23 mouse cellular contexts compared by ENCODE assay signal in the genomic region with DNA sequence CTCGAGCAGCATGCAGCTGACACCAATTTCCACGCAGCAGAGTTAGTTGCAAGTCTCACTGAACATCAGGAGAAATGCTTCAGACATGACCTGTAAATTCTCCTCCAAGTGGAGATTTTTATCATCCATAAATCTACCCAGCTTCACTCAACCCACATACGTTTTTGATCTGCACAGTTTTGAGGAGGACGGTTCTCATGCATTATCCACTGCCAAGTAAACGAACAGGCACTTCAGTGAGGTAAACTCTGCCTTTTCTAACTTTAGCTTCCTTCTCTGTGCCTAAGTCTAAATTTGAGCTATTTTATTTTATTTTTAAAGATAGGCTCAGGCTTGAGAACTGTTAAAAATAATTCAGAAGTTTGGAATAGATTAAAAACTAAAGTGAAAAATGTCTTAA.
A peak's percentile ranks its signal among the peaks of the same experiment; 100 is the strongest.
DNase-seq lines count a peak whose midpoint lies in the region; ATAC-seq and TF ChIP-seq lines count a peak whose summit lies in the region.
"Had no signal": no experiment of that assay in that cellular context is flagged by ENCODE, and none has a peak within 500 bp of the region (broad histone marks: within the 10 kb centered on the region; RNA-seq: fewer than 3 reads in every experiment).

No protein-coding gene starts in this region.

- DNase-seq in embryonic facial prominence, embryonic 11.5 days (ENCODE audit: low spot score) = peak; percentile 50
- DNase-seq in embryonic facial prominence, embryonic 10.5 days (ENCODE audit: low spot score) = no peak
- no peak for DNase-seq in gastrocnemius, adult 2 months
- no peak for DNase-seq in gastrocnemius, postnatal 25 days
- DNase-seq in brain, adult 2 months (ENCODE audit: low read depth, low spot score) = peak; percentile 69
- peak; percentile 73 for DNase-seq in telencephalon, adult 2 months (ENCODE audit: low read depth, low spot score)
- DNase-seq in liver, postnatal 0 days = no peak
- DNase-seq: adrenal gland, postnatal 14 days; cerebellum, adult 18-20 months; cerebellum, adult 9-11 months; cerebellum, postnatal 36 days; gastrocnemius, postnatal 14 days; heart, postnatal 36 days had no signal

- ATAC-seq in embryonic facial prominence, embryonic 11.5 days (replicated peaks; ENCODE audit: insufficient number of reproducible peaks, low FRiP score, low TSS enrichment, low read depth) = no peak
- ATAC-seq in liver, postnatal 0 days = no peak
- ATAC-seq: activated CD4-positive, CD25-positive, alpha-beta regulatory T cell, adult 4 months; forebrain, embryonic 16.5 days; hindbrain, embryonic 16.5 days; inflammation-experienced regulatory T-cells, adult 6 months; intestine, postnatal 0 days; Patski had no signal

- 41% methylated on average over 5 of the region's 5 CpGs for WGBS in embryonic facial prominence, embryonic 11.5 days
- WGBS in embryonic facial prominence, embryonic 10.5 days = 56% methylated on average over 5 of the region's 5 CpGs
- 71% methylated on average over 5 of the region's 5 CpGs for WGBS in liver, postnatal 0 days (ENCODE audit: insufficient replicate concordance)

- no peaks in the 10 kb centered on the region for H3K4me1 ChIP-seq in embryonic facial prominence, embryonic 11.5 days (ENCODE audit: control insufficient read depth, insufficient read depth, low read length)
- peaks cover 6% of the 10 kb centered on the region; the same call in 1 of the 2 replicates for H3K4me1 ChIP-seq in embryonic facial prominence, embryonic 10.5 days
- H3K4me1 ChIP-seq in liver, postnatal 0 days (ENCODE audit: insufficient read depth) = no peaks in the 10 kb centered on the region
- H3K4me1 ChIP-seq: hindbrain, embryonic 12.5 days had no signal

- H3K9ac ChIP-seq in embryonic facial prominence, embryonic 11.5 days (replicated peaks; ENCODE audit: low read length) = no peak overlapping the region
- no peak overlapping the region for H3K9ac ChIP-seq in liver, postnatal 0 days (replicated peaks)
- H3K9ac ChIP-seq: embryonic facial prominence, embryonic 13.5 days; heart, embryonic 13.5 days; hindbrain, embryonic 12.5 days had no signal

- no peak for TF ChIP-seq EP300 in liver, postnatal 0 days (IDR thresholded peaks at IDR 0.05; ENCODE audit: low read depth)

- no peak overlapping the region for H3K4me2 ChIP-seq in embryonic facial prominence, embryonic 11.5 days (ENCODE audit: low read depth, low read length)
- H3K4me2 ChIP-seq in liver, postnatal 0 days (ENCODE audit: low read depth, low read length) = no peak overlapping the region
- H3K4me2 ChIP-seq: embryonic facial prominence, embryonic 13.5 days; heart, embryonic 13.5 days; hindbrain, embryonic 12.5 days had no signal

- intact Hi-C loops in gastrocnemius, adult 2 months (cut with DNase I) = loop anchor here (5.0 kb wide), 1 partner anchor 43 kb away; no protein-coding TSS in a partner anchor

- no peak for TF ChIP-seq CTCF in gastrocnemius, adult 2 months (IDR thresholded peaks at IDR 0.05)
- no peak for TF ChIP-seq CTCF in liver, postnatal 0 days (IDR thresholded peaks at IDR 0.05; ENCODE audit: low read depth)

- H3K4me3 ChIP-seq in embryonic facial prominence, embryonic 11.5 days (ENCODE audit: low read depth, low read length) = no peak overlapping the region
- no peak overlapping the region for H3K4me3 ChIP-seq in embryonic facial prominence, embryonic 10.5 days
- H3K4me3 ChIP-seq in gastrocnemius, adult 2 months = peak overlapping the region; percentile 9; the same call in 1 of the 2 replicates
- H3K4me3 ChIP-seq in liver, postnatal 0 days (ENCODE audit: low read depth, low read length) = no peak overlapping the region
- H3K4me3 ChIP-seq: embryonic facial prominence, embryonic 13.5 days; erythroblast, embryonic 14.5 days; heart, embryonic 13.5 days; hindbrain, embryonic 12.5 days had no signal

- H3K9me3 ChIP-seq in embryonic facial prominence, embryonic 11.5 days (replicated peaks; ENCODE audit: control insufficient read depth, low read length) = no peaks in the 10 kb centered on the region
- H3K9me3 ChIP-seq in embryonic facial prominence, embryonic 10.5 days = no peaks in the 10 kb centered on the region
- H3K9me3 ChIP-seq in liver, postnatal 0 days (ENCODE audit: low read length) = no peaks in the 10 kb centered on the region
- H3K9me3 ChIP-seq: embryonic facial prominence, embryonic 13.5 days; heart, embryonic 13.5 days; hindbrain, embryonic 12.5 days had no signal

- H3K36me3 ChIP-seq in embryonic facial prominence, embryonic 11.5 days (replicated peaks; ENCODE audit: control insufficient read depth, insufficient read depth, low read depth, low read length) = no peaks in the 10 kb centered on the region
- no peaks in the 10 kb centered on the region for H3K36me3 ChIP-seq in embryonic facial prominence, embryonic 10.5 days (replicated peaks)
- no peaks in the 10 kb centered on the region for H3K36me3 ChIP-seq in liver, postnatal 0 days (replicated peaks; ENCODE audit: insufficient read depth, low read length)
- H3K36me3 ChIP-seq: embryonic facial prominence, embryonic 13.5 days; heart, embryonic 13.5 days; hindbrain, embryonic 12.5 days had no signal

- H3K27ac ChIP-seq in embryonic facial prominence, embryonic 11.5 days (replicated peaks; ENCODE audit: low read depth, low read length) = no peak overlapping the region
- H3K27ac ChIP-seq in embryonic facial prominence, embryonic 10.5 days (replicated peaks) = no peak overlapping the region
- H3K27ac ChIP-seq in gastrocnemius, adult 2 months = peak overlapping the region; percentile 53
- H3K27ac ChIP-seq in liver, postnatal 0 days (ENCODE audit: low read depth) = no peak overlapping the region
- H3K27ac ChIP-seq: embryonic facial prominence, embryonic 13.5 days; heart, embryonic 13.5 days; hindbrain, embryonic 12.5 days had no signal

- no peaks in the 10 kb centered on the region for H3K27me3 ChIP-seq in embryonic facial prominence, embryonic 11.5 days (ENCODE audit: control insufficient read depth, insufficient read depth, low read length)
- H3K27me3 ChIP-seq in embryonic facial prominence, embryonic 10.5 days (replicated peaks; ENCODE audit: low read depth, poor library complexity, severe bottlenecking) = no peaks in the 10 kb centered on the region
- H3K27me3 ChIP-seq in liver, postnatal 0 days (ENCODE audit: insufficient read depth, low read length) = no peaks in the 10 kb centered on the region
- H3K27me3 ChIP-seq: embryonic facial prominence, embryonic 13.5 days; heart, embryonic 13.5 days; hindbrain, embryonic 12.5 days; Patski had no signal

Comparison
In these comparisons a context has a peak if more than half of its experiments do, and no peak if none do; other contexts are left out.
1. DNase-seq: peak in embryonic facial prominence, embryonic 11.5 days (single experiment), brain, adult 2 months (single experiment) and telencephalon, adult 2 months (single experiment); none in embryonic facial prominence, embryonic 10.5 days (single experiment), gastrocnemius, adult 2 months (single experiment), gastrocnemius, postnatal 25 days (single experiment) and liver, postnatal 0 days (single experiment).